ENCODE assay signal across 7 mouse cellular contexts in the genomic region with DNA sequence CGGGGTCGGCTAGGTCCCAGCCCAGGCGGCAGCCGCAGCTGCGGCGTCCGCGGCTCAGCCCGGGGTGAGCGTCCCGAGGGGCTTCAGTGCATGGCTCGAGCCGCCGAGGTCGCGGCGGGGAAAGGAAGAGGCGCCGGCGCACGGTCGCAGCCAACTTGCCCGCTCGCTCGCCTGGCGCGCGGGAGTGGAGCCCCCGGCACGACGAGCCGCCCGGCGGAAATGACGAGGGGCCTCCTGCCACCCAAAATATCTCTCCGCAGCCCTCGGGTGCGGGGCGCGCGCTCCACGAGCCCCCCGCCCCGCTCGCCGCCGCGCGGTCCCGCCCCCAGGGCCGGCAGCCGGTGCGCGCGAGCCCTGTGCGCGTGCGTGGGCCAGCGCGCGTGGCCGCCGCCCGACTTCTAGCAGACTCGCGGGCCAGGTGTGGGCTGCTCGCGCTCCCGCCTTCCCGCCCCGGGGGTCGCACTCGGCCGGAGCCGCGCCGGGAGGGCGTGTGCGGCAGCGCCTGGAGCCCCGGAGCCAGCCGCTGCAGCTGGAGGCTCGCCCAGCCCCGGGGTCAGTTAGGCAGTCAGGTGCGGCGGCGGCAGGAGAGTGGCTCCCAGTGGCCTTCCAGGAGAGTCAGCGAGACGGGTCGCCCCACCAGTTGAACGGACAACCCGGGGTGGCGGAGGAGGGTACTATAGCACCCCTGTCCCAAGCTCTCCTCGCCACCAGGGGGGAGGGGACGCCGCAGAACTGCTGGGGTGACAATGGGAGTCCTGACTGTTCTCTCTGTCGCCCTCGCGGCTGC. TPM values are rescaled to one million over a fixed set of nuclear protein-coding genes. Genes with fewer than 3 reads are reported as not detected.
A peak's percentile ranks its signal among the peaks of the same experiment; 100 is the strongest.
DNase-seq lines count a peak whose midpoint lies in the region; ATAC-seq and TF ChIP-seq lines count a peak whose summit lies in the region.

TSS of gene Cnksr2 (minus strand) at position 238 of the 787 bp plus-strand sequence.

- H3K36me3 ChIP-seq in ES-Bruce4 (ENCODE audit: control insufficient read depth, insufficient read depth, low read length, poor library complexity, severe bottlenecking) = no peaks in the 10 kb centered on the region

- no peak within 1 kb of the TSS for H3K27ac ChIP-seq in ES-Bruce4 (ENCODE audit: insufficient read depth, low read length)

- H3K9me3 ChIP-seq in ES-Bruce4 (replicated peaks; ENCODE audit: control insufficient read depth, insufficient read depth, low read length, poor library complexity, severe bottlenecking) = no peaks in the 10 kb centered on the region

- intact Hi-C loops in heart, postnatal 14 days (cut with DNase I) = no loop called here

- peak; percentile 12 for ATAC-seq in Patski

- in situ Hi-C loops in Patski (cut with MboI; ENCODE audit: low pct_unique_long_range_greater_than_20kb) = no loop called here

- H3K4me1 ChIP-seq in ES-Bruce4 (ENCODE audit: control insufficient read depth, insufficient read depth, low read length) = no peaks in the 10 kb centered on the region

- TF ChIP-seq POLR2A in ES-Bruce4 (IDR thresholded peaks at IDR 0.05; ENCODE audit: insufficient read depth, low read length) = no peak

- TF ChIP-seq CTCF in ES-Bruce4 (IDR thresholded peaks at IDR 0.05; ENCODE audit: low read depth, low read length) = no peak
- no peak for TF ChIP-seq CTCF in Patski (IDR thresholded peaks at IDR 0.05)

- TF ChIP-seq EP300 in ES-Bruce4 (IDR thresholded peaks at IDR 0.05; ENCODE audit: insufficient read depth, low read depth, low read length) = no peak

- POLR2A ChIA-PET in Patski (lab: Charles Lee) = no interaction called here

- peak within 1 kb of the TSS; percentile 55 for H3K4me3 ChIP-seq in ES-Bruce4 (ENCODE audit: low read depth, low read length)

- CTCF ChIA-PET in Patski (lab: Charles Lee) = no interaction called here

- peak within 1 kb of the TSS; percentile 92 for H3K9ac ChIP-seq in ES-Bruce4 (ENCODE audit: low read depth, poor library complexity, severe bottlenecking)

- no peak for DNase-seq in Patski (ENCODE audit: low read depth, low spot score)
- peak; percentile 46 for DNase-seq in embryo, embryonic 9.5 days (ENCODE audit: extremely low spot score)
- DNase-seq in heart, postnatal 14 days = peak; percentile 2 to 12
- DNase-seq in layer of hippocampus, postnatal 25 days (ENCODE audit: extremely low spot score in 1 of 2, low spot score in 1 of 2) = peak; percentile 32 to 39
- DNase-seq in lung, postnatal 10 days = peak; percentile 5
- peak; percentile 61 for DNase-seq in right cerebral cortex, postnatal 4 days

- no peaks in the 10 kb centered on the region; the same call in 1 of the 2 replicates for H3K27me3 ChIP-seq in ES-Bruce4 (ENCODE audit: control insufficient read depth, insufficient read depth, low read length, poor library complexity, severe bottlenecking)
- peaks cover 36% of the 10 kb centered on the region for H3K27me3 ChIP-seq in Patski

RNA-seq across cellular contexts. Expression of gene Cnksr2, which starts in this region (rescaled TPM):
- polyA plus RNA-seq in ES-Bruce4 (2011; ENCODE audit: insufficient read depth, insufficient read length, low read depth, missing spikeins) = 2.2 and 3.1 TPM in 2 replicates
- not detected for polyA plus RNA-seq in Patski (2021)
- under 1 TPM in 1 of 2 experiments, not detected in 1; 0.17 TPM for total RNA-seq in heart, postnatal 14 days (2021)
- total RNA-seq in layer of hippocampus, postnatal 25 days (2021) = 100 to 1,000 TPM; 227 to 284 TPM

Comparison
In these comparisons a context has a peak if more than half of its experiments do, and no peak if none do; other contexts are left out.
1. RNA of gene Cnksr2 (total RNA-seq): 227 to 284 TPM in layer of hippocampus, postnatal 25 days; 0.17 TPM in heart, postnatal 14 days; every median in the first group is over 100 times any median in the second.
2. Peak in ATAC-seq in Patski; RNA of the gene not detected or under 1 TPM.
3. Peak in DNase-seq in heart, postnatal 14 days; RNA of the gene not detected or under 1 TPM.